In the genomic region with DNA sequence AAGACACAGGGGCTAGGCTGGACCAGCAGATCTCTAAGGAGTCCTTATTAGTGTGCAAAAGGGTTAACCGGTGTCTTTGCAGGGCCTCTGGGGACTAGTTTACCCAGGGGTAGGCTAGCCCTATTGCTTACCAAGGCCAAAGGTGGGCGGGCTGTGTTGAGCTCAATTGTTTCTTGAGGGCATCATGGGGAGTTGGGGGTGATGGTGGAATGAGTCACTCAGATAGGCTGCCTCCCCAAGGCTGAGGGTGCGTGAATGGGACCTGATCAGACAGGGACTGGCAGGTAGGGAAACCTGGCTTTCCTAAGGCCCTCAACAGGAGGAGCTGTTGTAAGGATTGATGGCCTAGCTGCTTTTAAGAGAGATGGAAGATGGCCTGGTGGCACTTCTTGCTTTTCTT, we compare ENCODE assay signal across 33 mouse cellular contexts.
A peak's percentile ranks its signal among the peaks of the same experiment; 100 is the strongest.
DNase-seq lines count a peak whose midpoint lies in the region; ATAC-seq and TF ChIP-seq lines count a peak whose summit lies in the region.
"Had no signal": no experiment of that assay in that cellular context is flagged by ENCODE, and none has a peak within 500 bp of the region (broad histone marks: within the 10 kb centered on the region; RNA-seq: fewer than 3 reads in every experiment).

No protein-coding gene starts in this region.

- 0 out of 2 replicates have a peak, but pooled peaks cover 4% of the 10 kb centered on the region for H3K36me3 ChIP-seq in intestine, postnatal 0 days (ENCODE audit: control insufficient read depth, insufficient read depth)
- no peaks in the 10 kb centered on the region for H3K36me3 ChIP-seq in intestine, embryonic 15.5 days
- H3K36me3 ChIP-seq in stomach, postnatal 0 days (ENCODE audit: control insufficient read depth, insufficient read depth, low read length): no peaks in the 10 kb centered on the region
- no peaks in the 10 kb centered on the region for H3K36me3 ChIP-seq in forebrain, embryonic 11.5 days (ENCODE audit: control insufficient read depth, insufficient read depth, low read length)
- H3K36me3 ChIP-seq: embryonic facial prominence, embryonic 12.5 days; forebrain, embryonic 15.5 days; heart, embryonic 13.5 days; hindbrain, embryonic 10.5 days; hindbrain, embryonic 15.5 days; midbrain, embryonic 12.5 days; neural tube, embryonic 12.5 days; stomach, embryonic 15.5 days had no signal

- no peak for ATAC-seq in intestine, postnatal 0 days
- ATAC-seq in intestine, embryonic 15.5 days: no peak
- no peak for ATAC-seq in stomach, postnatal 0 days (ENCODE audit: low FRiP score, low TSS enrichment)
- no peak for ATAC-seq in forebrain, embryonic 11.5 days (replicated peaks; ENCODE audit: low FRiP score)
- ATAC-seq: activated CD4-positive, CD25-positive, alpha-beta regulatory T cell, adult 4 months; CD4-positive, CD25-positive, alpha-beta regulatory T cell, adult 4 months; forebrain, embryonic 15.5 days; inflammation-experienced regulatory T-cells, adult 6 months had no signal

- no peak for TF ChIP-seq POLR2A in lung, adult 2 months (IDR thresholded peaks at IDR 0.05; ENCODE audit: borderline replicate concordance, extremely low read depth, low read depth, low read length)

- H3K27me3 ChIP-seq in intestine, postnatal 0 days (replicated peaks; ENCODE audit: control insufficient read depth, insufficient read depth, low read length): no peaks in the 10 kb centered on the region
- H3K27me3 ChIP-seq in intestine, embryonic 15.5 days (replicated peaks): no peaks in the 10 kb centered on the region
- no peaks in the 10 kb centered on the region for H3K27me3 ChIP-seq in stomach, postnatal 0 days (ENCODE audit: control insufficient read depth, insufficient read depth, low read length)
- H3K27me3 ChIP-seq in forebrain, embryonic 11.5 days (ENCODE audit: control insufficient read depth, insufficient read depth, low read length): no peaks in the 10 kb centered on the region
- H3K27me3 ChIP-seq: embryonic facial prominence, embryonic 12.5 days; forebrain, embryonic 15.5 days; heart, embryonic 13.5 days; hindbrain, embryonic 15.5 days; midbrain, embryonic 12.5 days; neural tube, embryonic 12.5 days; stomach, embryonic 15.5 days had no signal

- TF ChIP-seq EP300 in stomach, postnatal 0 days (optimal IDR thresholded peaks at IDR 0.05): no peak

- peak; percentile 1 for DNase-seq in right cerebral cortex, postnatal 14 days
- no peak for DNase-seq in right cerebral cortex, adult 2 months (ENCODE audit: low spot score in 2 of 2)
- no peak for DNase-seq in stomach, postnatal 0 days (ENCODE audit: low spot score)
- DNase-seq in lung, adult 2 months: no peak
- DNase-seq in forebrain, embryonic 11.5 days (ENCODE audit: low spot score): no peak
- DNase-seq: adrenal gland, adult 2 months; cerebellum, adult 9-10 months; embryo, embryonic 11 days; heart, postnatal 10 days; kidney, adult 8-10 months; layer of hippocampus, postnatal 36 days; left cerebral cortex, postnatal 4 days; lung, embryonic 14.5 days; lung, postnatal 14 days; right cerebral cortex, postnatal 25 days; thymus, adult 2 months; thymus, postnatal 4 days had no signal

- H3K9ac ChIP-seq in intestine, postnatal 0 days (ENCODE audit: low read depth, low read length): no peak overlapping the region
- no peak overlapping the region for H3K9ac ChIP-seq in intestine, embryonic 15.5 days
- H3K9ac ChIP-seq in stomach, postnatal 0 days (ENCODE audit: low read length): no peak overlapping the region
- no peak overlapping the region for H3K9ac ChIP-seq in forebrain, embryonic 11.5 days (ENCODE audit: low read length)
- H3K9ac ChIP-seq: embryonic facial prominence, embryonic 12.5 days; forebrain, embryonic 15.5 days; heart, embryonic 13.5 days; hindbrain, embryonic 15.5 days; liver, embryonic 14.5 days; lung, embryonic 14.5 days; midbrain, embryonic 12.5 days; neural tube, embryonic 12.5 days; stomach, embryonic 15.5 days had no signal

- no peak overlapping the region for H3K4me2 ChIP-seq in intestine, postnatal 0 days (replicated peaks; ENCODE audit: low read depth)
- no peak overlapping the region for H3K4me2 ChIP-seq in intestine, embryonic 15.5 days (replicated peaks)
- H3K4me2 ChIP-seq in stomach, postnatal 0 days (replicated peaks; ENCODE audit: low read depth): no peak overlapping the region
- no peak overlapping the region for H3K4me2 ChIP-seq in forebrain, embryonic 11.5 days (ENCODE audit: low read depth, low read length, severe bottlenecking)
- H3K4me2 ChIP-seq: embryonic facial prominence, embryonic 12.5 days; forebrain, embryonic 15.5 days; heart, embryonic 13.5 days; hindbrain, embryonic 15.5 days; lung, embryonic 14.5 days; midbrain, embryonic 12.5 days; neural tube, embryonic 12.5 days; stomach, embryonic 15.5 days had no signal

- 84% methylated on average over 3 of the region's 3 CpGs for WGBS in intestine, postnatal 0 days
- 91% methylated on average over 3 of the region's 3 CpGs for WGBS in intestine, embryonic 15.5 days
- 87% methylated on average over 3 of the region's 3 CpGs for WGBS in stomach, postnatal 0 days
- WGBS in lung, adult 2 months: 94% methylated on average over 3 of the region's 3 CpGs
- WGBS in forebrain, embryonic 11.5 days: 86% methylated on average over 3 of the region's 3 CpGs

- H3K27ac ChIP-seq in intestine, postnatal 0 days (ENCODE audit: low read depth, low read length): no peak overlapping the region
- no peak overlapping the region for H3K27ac ChIP-seq in intestine, embryonic 15.5 days
- H3K27ac ChIP-seq in stomach, postnatal 0 days (replicated peaks): no peak overlapping the region
- H3K27ac ChIP-seq in forebrain, embryonic 11.5 days (ENCODE audit: low read depth, low read length): no peak overlapping the region
- H3K27ac ChIP-seq: embryonic facial prominence, embryonic 12.5 days; forebrain, embryonic 15.5 days; heart, embryonic 13.5 days; hindbrain, embryonic 10.5 days; hindbrain, embryonic 15.5 days; kidney, postnatal 0 days; liver, embryonic 14.5 days; midbrain, embryonic 12.5 days; neural tube, embryonic 12.5 days; stomach, embryonic 15.5 days had no signal

- no peak overlapping the region for H3K4me3 ChIP-seq in intestine, postnatal 0 days (ENCODE audit: low read depth, low read length)
- H3K4me3 ChIP-seq in intestine, embryonic 15.5 days (replicated peaks): no peak overlapping the region
- H3K4me3 ChIP-seq in stomach, postnatal 0 days (ENCODE audit: low read depth, low read length): no peak overlapping the region
- H3K4me3 ChIP-seq in lung, adult 2 months (replicated peaks; ENCODE audit: extremely low read depth, low read depth, low read length): no peak overlapping the region
- H3K4me3 ChIP-seq in forebrain, embryonic 11.5 days (ENCODE audit: low read depth, low read length): no peak overlapping the region
- H3K4me3 ChIP-seq: embryonic facial prominence, embryonic 12.5 days; forebrain, embryonic 15.5 days; heart, embryonic 13.5 days; hindbrain, embryonic 10.5 days; hindbrain, embryonic 15.5 days; midbrain, embryonic 12.5 days; myocyte; neural tube, embryonic 12.5 days; stomach, embryonic 15.5 days had no signal

- H3K9me3 ChIP-seq in intestine, postnatal 0 days (ENCODE audit: control insufficient read depth): no peaks in the 10 kb centered on the region
- no peaks in the 10 kb centered on the region for H3K9me3 ChIP-seq in intestine, embryonic 15.5 days
- no peaks in the 10 kb centered on the region for H3K9me3 ChIP-seq in stomach, postnatal 0 days (ENCODE audit: control insufficient read depth, low read length)
- no peaks in the 10 kb centered on the region for H3K9me3 ChIP-seq in forebrain, embryonic 11.5 days (ENCODE audit: control insufficient read depth, low read length)
- H3K9me3 ChIP-seq: embryonic facial prominence, embryonic 12.5 days; forebrain, embryonic 15.5 days; heart, embryonic 13.5 days; hindbrain, embryonic 10.5 days; hindbrain, embryonic 15.5 days; midbrain, embryonic 12.5 days; neural tube, embryonic 12.5 days; stomach, embryonic 15.5 days had no signal

- 0 out of 2 replicates have a peak, but pooled peaks have one; percentile 15 for TF ChIP-seq CTCF in intestine, postnatal 0 days (IDR thresholded peaks at IDR 0.05; ENCODE audit: low read depth)
- peak; percentile 13; the same call in 1 of the 2 replicates for TF ChIP-seq CTCF in stomach, postnatal 0 days (IDR thresholded peaks at IDR 0.05; ENCODE audit: low read depth)
- no peak for TF ChIP-seq CTCF in lung, adult 2 months (IDR thresholded peaks at IDR 0.05; ENCODE audit: insufficient read depth, low read length)

- no peaks in the 10 kb centered on the region; the same call in 1 of the 2 replicates for H3K4me1 ChIP-seq in intestine, postnatal 0 days (replicated peaks; ENCODE audit: control insufficient read depth, insufficient read depth, low read length)
- peaks cover 4% of the 10 kb centered on the region; the same call in 1 of the 2 replicates for H3K4me1 ChIP-seq in intestine, embryonic 15.5 days (replicated peaks)
- H3K4me1 ChIP-seq in stomach, postnatal 0 days (replicated peaks; ENCODE audit: control insufficient read depth, insufficient read depth): peaks cover 4% of the 10 kb centered on the region
- peaks cover 10% of the 10 kb centered on the region for H3K4me1 ChIP-seq in lung, adult 2 months (ENCODE audit: control insufficient read depth, insufficient read depth, low read length)
- no peaks in the 10 kb centered on the region for H3K4me1 ChIP-seq in forebrain, embryonic 11.5 days (replicated peaks; ENCODE audit: control insufficient read depth, insufficient read depth, low read length)
- H3K4me1 ChIP-seq: forebrain, embryonic 15.5 days; neural tube, embryonic 12.5 days had no signal
